Mouse (Mus musculus) ES-CJ7 (cell line): Measurements from ENCODE around the gene Saxo1.

Source experiments
- DNase-seq: peaks from one replicate; pipeline ENCODE4 v3.0.0; 2011; ENCODE audit warnings: low read depth, low spot score

The Saxo1 gene

GRCm38 (mm10) chr4:86425581-86425980, 132.5 kb downstream of the Saxo1 start:
- DNase-seq = no peak

- no peak for DNase-seq
These were observed 135.5 kb downstream of the Saxo1 start for GRCm38 (mm10) chr4:86422586-86422985.

- no peak for DNase-seq
These were observed 141.6 kb downstream of the Saxo1 start for GRCm38 (mm10) chr4:86416401-86417025.

GRCm38 (mm10) chr4:86413388-86413787, 144.7 kb downstream of the Saxo1 start:
- DNase-seq = no peak

- no peak for DNase-seq
These were observed 147.2 kb downstream of the Saxo1 start for GRCm38 (mm10) chr4:86410946-86411345.

- no peak for DNase-seq
These were observed 149.7 kb downstream of the Saxo1 start for GRCm38 (mm10) chr4:86408421-86408820.

GRCm38 (mm10) chr4:86407200-86407527, 151.0 kb downstream of the Saxo1 start:
- DNase-seq = no peak

GRCm38 (mm10) chr4:86406501-86407199, 151.5 kb downstream of the Saxo1 start:
- DNase-seq = no peak

- DNase-seq = no peak
These were observed 157.0 kb downstream of the Saxo1 start for GRCm38 (mm10) chr4:86401116-86401515.

GRCm38 (mm10) chr4:86397470-86397869, 160.7 kb downstream of the Saxo1 start:
- DNase-seq = no peak

- DNase-seq = no peak
These were observed 161.3 kb downstream of the Saxo1 start for GRCm38 (mm10) chr4:86396672-86397288.

GRCm38 (mm10) chr4:86395636-86396035, 162.5 kb downstream of the Saxo1 start:
- DNase-seq = no peak
